Comparison of ENCODE assay signal across 8 mouse cellular contexts in genomic region chr10:7210991-7211695, GRCm38 (mm10). TPM values are rescaled to one million over a fixed set of nuclear protein-coding genes. Genes with fewer than 3 reads are reported as not detected.
DNase-seq lines count a peak whose midpoint lies in the region; ATAC-seq and TF ChIP-seq lines count a peak whose summit lies in the region.

No protein-coding gene starts in this region.

- ATAC-seq in forebrain, embryonic 14.5 days = peak; percentile 85
- peak; percentile 70 for ATAC-seq in liver, embryonic 16.5 days (ENCODE audit: low read depth)
- peak; percentile 87 for ATAC-seq in neural tube, embryonic 11.5 days (ENCODE audit: insufficient read depth, low FRiP score, low TSS enrichment)
- peak; percentile 78 for ATAC-seq in stomach, embryonic 16.5 days (ENCODE audit: insufficient read depth, low FRiP score)

- H3K27me3 ChIP-seq in E14TG2a.4 (ENCODE audit: insufficient read depth, low read length) = peaks cover 14% of the 10 kb centered on the region
- H3K27me3 ChIP-seq in forebrain, embryonic 14.5 days (replicated peaks; ENCODE audit: control insufficient read depth, insufficient read depth, low read length) = no peaks in the 10 kb centered on the region
- no peaks in the 10 kb centered on the region for H3K27me3 ChIP-seq in liver, embryonic 16.5 days (ENCODE audit: control insufficient read depth, insufficient read depth, low read depth, low read length)
- H3K27me3 ChIP-seq in neural tube, embryonic 11.5 days (ENCODE audit: control insufficient read depth, insufficient read depth, low read length) = no peaks in the 10 kb centered on the region
- H3K27me3 ChIP-seq in stomach, embryonic 16.5 days (ENCODE audit: control insufficient read depth, insufficient read depth, low read length) = no peaks in the 10 kb centered on the region

- intact Hi-C loops in heart, postnatal 10 days (cut with DNase I) = loop anchor here (2.0 to 10.0 kb wide), 5 partner anchors 52 to 326 kb away; no protein-coding TSS in a partner anchor

- peak overlapping the region; percentile 93 for H3K4me3 ChIP-seq in E14TG2a.4 (replicated peaks; ENCODE audit: low read length)
- H3K4me3 ChIP-seq in forebrain, embryonic 14.5 days (ENCODE audit: low read depth, low read length) = peak overlapping the region; percentile 65
- peak overlapping the region; percentile 73 for H3K4me3 ChIP-seq in liver, embryonic 16.5 days (ENCODE audit: low read depth, low read length)
- peak overlapping the region; percentile 71 for H3K4me3 ChIP-seq in neural tube, embryonic 11.5 days (ENCODE audit: low read depth, low read length)
- H3K4me3 ChIP-seq in stomach, embryonic 16.5 days (replicated peaks; ENCODE audit: low read length) = peak overlapping the region; percentile 89

- no peaks in the 10 kb centered on the region for H3K36me3 ChIP-seq in E14TG2a.4 (ENCODE audit: insufficient read depth, low read length)
- H3K36me3 ChIP-seq in forebrain, embryonic 14.5 days (ENCODE audit: control insufficient read depth, insufficient read depth, low read length) = no peaks in the 10 kb centered on the region
- no peaks in the 10 kb centered on the region for H3K36me3 ChIP-seq in liver, embryonic 16.5 days (ENCODE audit: control insufficient read depth, insufficient read depth)
- no peaks in the 10 kb centered on the region for H3K36me3 ChIP-seq in neural tube, embryonic 11.5 days (ENCODE audit: control insufficient read depth, insufficient read depth, low read length)
- no peaks in the 10 kb centered on the region for H3K36me3 ChIP-seq in stomach, embryonic 16.5 days (ENCODE audit: control insufficient read depth, insufficient read depth, low read length)

- peak overlapping the region; percentile 78 for H3K9ac ChIP-seq in forebrain, embryonic 14.5 days (ENCODE audit: low read length)
- H3K9ac ChIP-seq in liver, embryonic 16.5 days (ENCODE audit: low read depth, low read length) = peak overlapping the region; percentile 73
- H3K9ac ChIP-seq in neural tube, embryonic 11.5 days (ENCODE audit: low read length) = peak overlapping the region; percentile 65
- H3K9ac ChIP-seq in stomach, embryonic 16.5 days (ENCODE audit: low read length) = peak overlapping the region; percentile 91

- no peaks in the 10 kb centered on the region for H3K9me3 ChIP-seq in E14TG2a.4 (ENCODE audit: low read length)
- no peaks in the 10 kb centered on the region for H3K9me3 ChIP-seq in forebrain, embryonic 14.5 days (replicated peaks; ENCODE audit: control insufficient read depth, low read length)
- no peaks in the 10 kb centered on the region for H3K9me3 ChIP-seq in liver, embryonic 16.5 days (replicated peaks; ENCODE audit: control insufficient read depth, low read length)
- H3K9me3 ChIP-seq in neural tube, embryonic 11.5 days (ENCODE audit: control insufficient read depth, low read length) = no peaks in the 10 kb centered on the region
- H3K9me3 ChIP-seq in stomach, embryonic 16.5 days (replicated peaks; ENCODE audit: control insufficient read depth, low read length) = no peaks in the 10 kb centered on the region

- DNase-seq in cerebellum, adult 11 months = peak; percentile 71
- peak; percentile 82 for DNase-seq in forebrain, embryonic 14.5 days (ENCODE audit: low spot score)
- peak; percentile 88 to 91 for DNase-seq in heart, postnatal 10 days
- peak; percentile 85 to 91 for DNase-seq in kidney, postnatal 4 days
- peak; percentile 85 for DNase-seq in neural tube, embryonic 11.5 days (ENCODE audit: low spot score)

- peaks cover 22% of the 10 kb centered on the region for H3K4me1 ChIP-seq in E14TG2a.4 (replicated peaks; ENCODE audit: low read depth, low read length)
- H3K4me1 ChIP-seq in forebrain, embryonic 14.5 days (ENCODE audit: control insufficient read depth, insufficient read depth, low read length) = peaks cover 13% of the 10 kb centered on the region
- peaks cover 28% of the 10 kb centered on the region for H3K4me1 ChIP-seq in liver, embryonic 16.5 days (ENCODE audit: control insufficient read depth, low read depth, low read length)
- H3K4me1 ChIP-seq in neural tube, embryonic 11.5 days (ENCODE audit: control insufficient read depth, insufficient read depth, low read length) = peaks cover 2% of the 10 kb centered on the region; the same call in 1 of the 2 replicates
- peaks cover 42% of the 10 kb centered on the region for H3K4me1 ChIP-seq in stomach, embryonic 16.5 days (ENCODE audit: control insufficient read depth, insufficient read depth, low read length)

- under 1% methylated on average over 41 of the region's 41 CpGs for WGBS in forebrain, embryonic 14.5 days
- under 1% methylated on average over 41 of the region's 41 CpGs for WGBS in liver, embryonic 16.5 days (ENCODE audit: insufficient replicate concordance)
- under 1% methylated on average over 41 of the region's 41 CpGs for WGBS in neural tube, embryonic 11.5 days
- WGBS in stomach, embryonic 16.5 days = under 1% methylated on average over 41 of the region's 41 CpGs

- no peak overlapping the region; the same call in 1 of the 2 replicates for H3K27ac ChIP-seq in forebrain, embryonic 14.5 days (ENCODE audit: low read depth, low read length)
- peak overlapping the region; percentile 81 for H3K27ac ChIP-seq in liver, embryonic 16.5 days (ENCODE audit: low read length)
- H3K27ac ChIP-seq in neural tube, embryonic 11.5 days (ENCODE audit: low read depth, low read length) = no peak overlapping the region
- peak overlapping the region; percentile 96 for H3K27ac ChIP-seq in stomach, embryonic 16.5 days (ENCODE audit: low read length)

- H3K4me2 ChIP-seq in forebrain, embryonic 14.5 days (ENCODE audit: low read length) = peak overlapping the region; percentile 98
- H3K4me2 ChIP-seq in liver, embryonic 16.5 days (ENCODE audit: low read depth, low read length) = peak overlapping the region; percentile 94
- peak overlapping the region; percentile 78 for H3K4me2 ChIP-seq in neural tube, embryonic 11.5 days (ENCODE audit: low read depth)
- H3K4me2 ChIP-seq in stomach, embryonic 16.5 days (ENCODE audit: low read depth, low read length) = peak overlapping the region; percentile 57

- TF ChIP-seq CTCF in E14TG2a.4 (conservative IDR thresholded peaks at IDR 0.05; ENCODE audit: low read length) = peak; percentile 20; the same call in 1 of the 2 replicates

RNA-seq across cellular contexts. Expression of gene Cnksr3, which starts 0.9 kb away (rescaled TPM):
- 2.4 and 3.2 TPM in 2 replicates for polyA plus RNA-seq in forebrain, embryonic 14.5 days (2014; fragmentation: Nextera tagmentation; extraction: Ambion mirVana)
- total RNA-seq in heart, postnatal 10 days (2021) = 10 to 100 TPM; 24.4 to 26.3 TPM
- 4.3 and 5.2 TPM in 2 replicates for polyA plus RNA-seq in liver, embryonic 16.5 days (2015; fragmentation: Nextera tagmentation; extraction: Ambion mirVana)
- 7.2 and 8.1 TPM in 2 replicates for polyA plus RNA-seq in neural tube, embryonic 11.5 days (2014; fragmentation: Nextera tagmentation; extraction: Ambion mirVana)
- polyA plus RNA-seq in stomach, embryonic 16.5 days (2015; fragmentation: Nextera tagmentation; extraction: Ambion mirVana) = 14.1 and 14.8 TPM in 2 replicates

Comparison
In these comparisons a context has a peak if more than half of its experiments do, and no peak if none do; other contexts are left out.
1. H3K27ac ChIP-seq: peak in liver, embryonic 16.5 days (single experiment) and stomach, embryonic 16.5 days (single experiment); none in forebrain, embryonic 14.5 days (single experiment) and neural tube, embryonic 11.5 days (single experiment).
2. Peak in every context shown above with its lines, with median percentiles within 50 percentile points of each other: H3K4me3 ChIP-seq, DNase-seq, ATAC-seq, H3K4me2 ChIP-seq and H3K9ac ChIP-seq.